Mouse (Mus musculus) kidney, adult 2 months (tissue): ENCODE measurements around the gene Cyp11a1.

Experiments used
- CTCF ChIP-seq: fragments of 200-500 bp; conservative IDR thresholded peaks from 2 replicates; pipeline ENCODE4 v1.5.1; 2011; ENCODE audit warnings: low read depth, mild to moderate bottlenecking, control low read depth, low read length, moderate library complexity, mixed read lengths; ENCODE audit not compliant: insufficient read depth, insufficient read length
- POLR2A ChIP-seq: fragments of 200-500 bp; IDR thresholded peaks from one replicate; pipeline ENCODE4 v1.6.1; 2011; ENCODE audit warnings: low read depth, low read length, control low read depth

GRCm38 (mm10) chr9:58074561-58074960, 68.3 kb downstream of the Cyp11a1 start:
- TF ChIP-seq POLR2A (no peak), CTCF (no peak)
